Mouse (Mus musculus): Measurements from ENCODE around the gene Nfkbiz. TPM values are rescaled to one million over a fixed set of nuclear protein-coding genes. Genes with fewer than 3 reads are reported as not detected.
"Not testable (repeated sequence)": the region's sequence is repeated elsewhere in the genome, so short reads cannot be mapped to it uniquely, and the experiment has no call there.

The Nfkbiz gene
- polyA plus RNA-seq (2015; fragmentation: Nextera tagmentation; extraction: Ambion mirVana), result 1.8 and 2.5 TPM in 2 replicates

GRCm38 (mm10) chr16:55838510-55839474, at the start of gene Nfkbiz:
Nfkbiz (minus strand) TSS chr16:55838899.
- ATAC-seq (ENCODE audit: low read depth), result peak; percentile 91
- under 1% methylated on average over 40 of the region's 40 CpGs for WGBS (ENCODE audit: insufficient replicate concordance)

GRCm38 (mm10) chr16:55887814-55888583, 49.3 kb upstream of the Nfkbiz start:
- 35% methylated on average over 7 of the region's 7 CpGs for WGBS (ENCODE audit: insufficient replicate concordance)
- no peak overlapping the region for H3K27ac ChIP-seq
- H3K4me2 ChIP-seq, result no peak overlapping the region
- H3K9ac ChIP-seq, result no peak overlapping the region
- H3K4me3 ChIP-seq (replicated peaks), result no peak overlapping the region
- 0 out of 2 replicates have a peak, but pooled peaks have one; percentile 37 for ATAC-seq (ENCODE audit: low read depth)
- no peaks in the 10 kb centered on the region for H3K9me3 ChIP-seq (replicated peaks)
- no peak for DNase-seq
- H3K4me1 ChIP-seq (replicated peaks), result peaks cover 20% of the 10 kb centered on the region
- H3K36me3 ChIP-seq, result peaks cover 7% of the 10 kb centered on the region
- H3K27me3 ChIP-seq, result no peaks in the 10 kb centered on the region

More at GRCm38 (mm10) chr16:55838510-55839474, at the start of gene Nfkbiz:
- Histone ChIP-seq H3K9me3 (replicated peaks) (no peaks in the 10 kb centered on the region), H3K4me1 (replicated peaks) (peaks cover 20% of the 10 kb centered on the region), H3K4me3 (replicated peaks) (peak within 1 kb of the TSS; percentile 67), H3K27ac (peak within 1 kb of the TSS; percentile 62), H3K9ac (peak within 1 kb of the TSS; percentile 79), H3K4me2 (peak within 1 kb of the TSS; percentile 77), H3K36me3 (peaks cover 1% of the 10 kb centered on the region; the same call in 1 of the 2 replicates), H3K27me3 (no peaks in the 10 kb centered on the region)
- peak; percentile 53 for DNase-seq

- WGBS (ENCODE audit: insufficient replicate concordance), result 76% methylated on average over 11 of the region's 11 CpGs
- H3K27me3 ChIP-seq, result no peaks in the 10 kb centered on the region
- H3K9me3 ChIP-seq (replicated peaks), result no peaks in the 10 kb centered on the region
- H3K4me1 ChIP-seq (replicated peaks), result no peaks in the 10 kb centered on the region
- no peak overlapping the region for H3K4me2 ChIP-seq
- H3K36me3 ChIP-seq, result no peaks in the 10 kb centered on the region
- DNase-seq, result no peak
- no peak overlapping the region for H3K27ac ChIP-seq
- no peak overlapping the region for H3K9ac ChIP-seq
- ATAC-seq (ENCODE audit: low read depth), result no peak
- no peak overlapping the region for H3K4me3 ChIP-seq (replicated peaks)
Observed at GRCm38 (mm10) chr16:55884246-55884645, 45.5 kb upstream of the Nfkbiz start.

GRCm38 (mm10) chr16:55876025-55876424, 37.3 kb upstream of the Nfkbiz start:
- WGBS (ENCODE audit: insufficient replicate concordance), result 61% methylated on average over 6 of the region's 6 CpGs
- Histone ChIP-seq H3K4me3 (replicated peaks) (no peak overlapping the region), H3K4me1 (replicated peaks) (no peaks in the 10 kb centered on the region), H3K9ac (no peak overlapping the region), H3K9me3 (replicated peaks) (no peaks in the 10 kb centered on the region), H3K4me2 (no peak overlapping the region), H3K36me3 (no peaks in the 10 kb centered on the region), H3K27ac (no peak overlapping the region), H3K27me3 (no peaks in the 10 kb centered on the region)
- ATAC-seq (ENCODE audit: low read depth) (no peak), DNase-seq (no peak)

GRCm38 (mm10) chr16:55863832-55864231, 25.1 kb upstream of the Nfkbiz start:
- no peak overlapping the region for H3K4me2 ChIP-seq
- H3K9ac ChIP-seq, result no peak overlapping the region
- no peaks in the 10 kb centered on the region for H3K4me1 ChIP-seq (replicated peaks)
- WGBS (ENCODE audit: insufficient replicate concordance), result 58% methylated on average over 4 of the region's 4 CpGs
- no peak overlapping the region for H3K27ac ChIP-seq
- H3K4me3 ChIP-seq (replicated peaks), result no peak overlapping the region
- H3K27me3 ChIP-seq, result no peaks in the 10 kb centered on the region
- no peaks in the 10 kb centered on the region for H3K9me3 ChIP-seq (replicated peaks)
- H3K36me3 ChIP-seq, result 0 out of 2 replicates have a peak, but pooled peaks cover 6% of the 10 kb centered on the region
- no peak for ATAC-seq (ENCODE audit: low read depth)
- DNase-seq, result no peak

- DNase-seq, result peak; percentile 40
- ATAC-seq (ENCODE audit: low read depth), result no peak
- Histone ChIP-seq H3K9me3 (replicated peaks) (no peaks in the 10 kb centered on the region), H3K36me3 (0 out of 2 replicates have a peak, but pooled peaks cover 6% of the 10 kb centered on the region), H3K27ac (no peak overlapping the region), H3K4me2 (no peak overlapping the region), H3K4me3 (replicated peaks) (no peak overlapping the region), H3K27me3 (no peaks in the 10 kb centered on the region), H3K4me1 (replicated peaks) (no peaks in the 10 kb centered on the region), H3K9ac (no peak overlapping the region)
- WGBS (ENCODE audit: insufficient replicate concordance), result 18% methylated on average over 7 of the region's 7 CpGs
Observed at GRCm38 (mm10) chr16:55863149-55863815, 24.6 kb upstream of the Nfkbiz start.

- H3K27ac ChIP-seq, result no peak overlapping the region
- no peak overlapping the region for H3K4me3 ChIP-seq (replicated peaks)
- ATAC-seq (ENCODE audit: low read depth) (no peak), DNase-seq (no peak)
- H3K9me3 ChIP-seq (replicated peaks), result no peaks in the 10 kb centered on the region
- no peak overlapping the region for H3K9ac ChIP-seq
- H3K4me1 ChIP-seq (replicated peaks), result no peaks in the 10 kb centered on the region
- H3K36me3 ChIP-seq, result peaks cover 10% of the 10 kb centered on the region; the same call in 1 of the 2 replicates
- WGBS (ENCODE audit: insufficient replicate concordance), result 76% methylated on average over 3 of the region's 3 CpGs
- no peak overlapping the region for H3K4me2 ChIP-seq
- H3K27me3 ChIP-seq, result no peaks in the 10 kb centered on the region
Observed at GRCm38 (mm10) chr16:55861104-55861503, 22.4 kb upstream of the Nfkbiz start.

- 73% methylated on average over 4 of the region's 4 CpGs for WGBS (ENCODE audit: insufficient replicate concordance)
- H3K36me3 ChIP-seq; H3K27ac ChIP-seq; ATAC-seq (ENCODE audit: low read depth); H3K27me3 ChIP-seq; H3K4me3 ChIP-seq (replicated peaks); H3K4me2 ChIP-seq; DNase-seq; H3K4me1 ChIP-seq (replicated peaks); H3K9ac ChIP-seq; H3K9me3 ChIP-seq (replicated peaks): not testable (repeated sequence)
Observed at GRCm38 (mm10) chr16:55859421-55859820, 20.7 kb upstream of the Nfkbiz start.

- WGBS (ENCODE audit: insufficient replicate concordance), result 60% methylated on average over 6 of the region's 6 CpGs
Observed at GRCm38 (mm10) chr16:55858465-55858864, 19.8 kb upstream of the Nfkbiz start.

GRCm38 (mm10) chr16:55852943-55853727, 14.4 kb upstream of the Nfkbiz start:
- ATAC-seq (ENCODE audit: low read depth) (no peak; the same call in 1 of the 2 replicates), DNase-seq (peak; percentile 24)
- Histone ChIP-seq H3K4me1 (replicated peaks) (no peaks in the 10 kb centered on the region), H3K27me3 (no peaks in the 10 kb centered on the region), H3K27ac (no peak overlapping the region), H3K9ac (no peak overlapping the region), H3K4me2 (no peak overlapping the region), H3K36me3 (peaks cover 9% of the 10 kb centered on the region; the same call in 1 of the 2 replicates), H3K9me3 (replicated peaks) (no peaks in the 10 kb centered on the region), H3K4me3 (replicated peaks) (no peak overlapping the region)
- 53% methylated on average over 19 of the region's 19 CpGs for WGBS (ENCODE audit: insufficient replicate concordance)

More at GRCm38 (mm10) chr16:55858465-55858864, 19.8 kb upstream of the Nfkbiz start:
- Histone ChIP-seq H3K4me3 (replicated peaks) (no peak overlapping the region), H3K9me3 (replicated peaks) (no peaks in the 10 kb centered on the region), H3K36me3 (peaks cover 7% of the 10 kb centered on the region; the same call in 1 of the 2 replicates), H3K27ac (no peak overlapping the region), H3K4me1 (replicated peaks) (no peaks in the 10 kb centered on the region), H3K4me2 (no peak overlapping the region), H3K27me3 (no peaks in the 10 kb centered on the region), H3K9ac (no peak overlapping the region)
- DNase-seq (no peak), ATAC-seq (ENCODE audit: low read depth) (no peak)

Measured in liver, embryonic 13.5 days (tissue).